Mouse (Mus musculus) T-cell, adult 2 months (primary cell): ENCODE data around the gene Fnbp4.
"Not testable (repeated sequence)": the region's sequence is repeated elsewhere in the genome, so short reads cannot be mapped to it uniquely, and the experiment has no call there.

Experiments
- DNase-seq: peaks from one replicate; pipeline ENCODE4 v3.0.0; 2022; ENCODE audit warnings: low spot score

Fnbp4 gene

GRCm38 (mm10) chr2:90782901-90783486 lies 37.8 kb downstream of the Fnbp4 start:
- DNase-seq: no peak

DNA sequence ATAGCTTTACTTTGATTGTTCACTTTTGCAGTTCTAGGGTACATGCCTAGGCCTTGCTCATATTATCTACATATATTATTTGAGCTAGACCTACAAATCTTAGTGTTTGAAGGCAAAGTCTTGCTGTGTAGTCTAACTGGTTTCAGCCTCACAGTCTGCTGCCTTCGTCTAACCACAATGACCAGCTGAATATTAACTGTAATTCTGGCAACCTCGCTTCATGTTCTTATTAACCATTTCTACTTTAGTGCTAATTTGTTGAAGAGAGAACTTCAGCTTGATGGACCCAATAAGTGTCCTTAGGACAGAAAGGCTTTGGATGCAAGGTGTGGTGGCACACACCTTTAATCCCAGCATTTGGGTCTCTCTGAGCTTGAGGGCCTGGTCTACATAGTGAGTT lies 43.0 kb downstream of the Fnbp4 start:
- DNase-seq: no peak

DNA sequence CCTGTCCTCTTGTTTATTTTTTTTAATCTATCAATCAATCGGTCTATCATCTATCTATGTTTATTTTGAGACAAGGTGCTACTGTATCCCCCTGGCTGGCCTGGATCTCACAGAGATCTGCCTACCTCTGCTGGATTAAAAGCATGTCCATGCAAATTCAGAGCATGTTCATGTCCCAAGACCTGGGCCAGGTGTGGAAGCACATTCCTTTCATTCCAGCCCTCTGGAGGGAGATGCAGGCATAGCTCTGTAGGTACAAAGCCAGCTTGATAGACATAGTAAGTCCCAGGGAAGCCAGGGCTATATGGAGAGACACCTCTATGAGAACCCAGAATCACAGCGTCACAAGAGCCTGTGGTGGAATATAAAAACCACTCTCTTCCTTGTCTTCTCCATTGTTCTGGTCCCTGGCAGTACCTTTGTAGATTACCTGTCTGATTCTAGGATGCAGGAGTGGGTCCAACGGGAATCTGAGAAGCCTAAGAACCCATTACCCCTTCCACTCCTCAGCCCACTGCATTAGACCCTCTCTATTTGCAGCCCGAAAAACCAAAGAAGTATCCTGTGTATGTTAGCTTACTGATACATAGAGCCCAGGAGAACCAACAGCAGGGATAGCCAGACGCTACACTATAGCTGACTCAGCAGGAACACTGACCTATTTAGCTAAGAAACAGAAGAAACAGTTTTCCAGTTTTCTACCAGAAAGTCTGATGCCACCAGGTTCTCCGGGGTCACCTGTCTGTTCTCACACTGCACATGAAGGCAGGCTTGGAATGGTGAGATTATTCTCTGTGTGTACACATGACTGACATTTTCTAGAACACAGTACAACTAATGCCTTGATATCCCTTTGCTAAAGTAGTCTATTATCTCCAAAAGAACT lies 63.3 kb downstream of the Fnbp4 start:
- DNase-seq: no peak

DNA sequence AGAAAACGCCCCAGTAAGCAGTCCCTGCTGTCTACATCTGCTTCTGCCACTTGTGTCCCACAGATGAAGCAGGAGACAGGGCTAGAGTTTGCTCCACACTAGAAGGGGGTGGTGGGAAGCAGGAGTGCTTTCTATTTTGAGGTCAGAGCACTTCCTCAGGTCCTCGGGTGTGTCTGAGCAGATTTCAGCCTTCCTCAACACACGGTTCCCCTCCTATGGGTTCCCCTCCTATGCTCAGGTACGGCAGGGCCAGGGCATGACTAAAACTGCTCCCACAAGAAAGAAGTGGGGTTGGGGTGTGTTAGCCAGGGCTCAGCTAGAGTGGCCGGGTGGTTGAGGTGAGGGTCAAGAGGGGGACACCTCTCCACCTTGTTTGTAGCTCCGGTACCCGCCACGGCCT lies 65.6 kb downstream of the Fnbp4 start:
- no peak for DNase-seq

- DNase-seq: no peak
These were observed 70.1 kb downstream of the Fnbp4 start for GRCm38 (mm10) chr2:90815266-90815665.

- no peak for DNase-seq
These were observed 71.0 kb downstream of the Fnbp4 start for GRCm38 (mm10) chr2:90816144-90816543.

GRCm38 (mm10) chr2:90818710-90819109 lies 73.5 kb downstream of the Fnbp4 start:
- no peak for DNase-seq

DNA sequence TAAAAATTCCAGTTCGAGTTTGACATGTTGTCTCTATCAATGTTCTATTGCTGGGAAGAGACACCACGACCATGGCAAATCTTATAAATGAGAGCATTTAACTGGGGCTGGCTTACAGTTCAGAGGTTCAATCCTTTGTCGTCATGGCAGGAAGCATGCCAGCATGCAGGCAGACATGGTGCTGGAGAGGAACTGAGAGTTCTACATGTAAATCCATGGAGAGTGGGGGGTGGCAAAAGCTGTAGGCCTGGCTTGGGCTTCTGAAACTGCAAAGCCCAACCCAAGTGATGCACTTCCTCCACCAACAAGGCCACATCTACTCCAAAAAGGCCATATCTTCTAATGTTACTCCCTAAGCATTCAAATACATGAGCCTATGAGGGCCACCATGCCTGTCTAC lies 75.7 kb downstream of the Fnbp4 start:
- no peak for DNase-seq

- DNase-seq: no peak
These were observed 77.8 kb downstream of the Fnbp4 start for GRCm38 (mm10) chr2:90822978-90823377.

GRCm38 (mm10) chr2:90823781-90824180 lies 78.6 kb downstream of the Fnbp4 start:
- no peak for DNase-seq

DNA sequence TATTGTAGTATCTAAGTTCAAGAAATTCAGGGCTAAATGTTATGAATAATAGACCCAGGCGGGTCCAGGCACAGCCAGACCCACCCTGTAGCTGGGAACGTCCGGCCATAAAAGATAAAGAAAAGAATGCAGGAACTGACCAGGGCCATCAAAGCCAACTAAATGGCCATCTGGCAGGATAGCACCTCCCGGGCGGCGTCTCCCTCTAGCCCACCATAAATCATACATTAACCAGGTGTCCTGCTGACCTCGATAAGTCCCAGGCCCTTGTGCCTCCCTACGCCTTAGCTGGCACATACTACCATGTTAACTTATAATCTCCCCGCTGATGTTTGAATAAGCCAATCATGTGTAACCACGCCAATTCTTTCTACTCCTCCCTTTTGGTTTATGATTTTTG lies 79.4 kb downstream of the Fnbp4 start:
- not testable (repeated sequence) for DNase-seq

GRCm38 (mm10) chr2:90825515-90826172 lies 80.5 kb downstream of the Fnbp4 start:
- DNase-seq: no peak

- no peak for DNase-seq
These were observed 83.6 kb downstream of the Fnbp4 start for GRCm38 (mm10) chr2:90828739-90829138.
